Mouse (Mus musculus): ENCODE measurements at regions not wholly inside any gene's neighbourhood (a gene's known extent, or its start where the extent isn't known, plus 50 kb on each side); places are given as distances from the start of the nearest gene placed in this dataset.

GRCm38 (mm10) chr17:48870443-48870842 lies 61.7 kb upstream of the Lrfn2 start:
- TF ChIP-seq CTCF (IDR thresholded peaks at IDR 0.05 in 2 of 3, conservative IDR thresholded peaks at IDR 0.05 in 1 of 3; ENCODE audit: control insufficient read depth in 1 of 3, insufficient read depth in 1 of 3, low read depth in 2 of 3, low read length in 3 of 3, poor library complexity in 1 of 3, severe bottlenecking in 1 of 3) (no peak), ETS1 (IDR thresholded peaks at IDR 0.05; ENCODE audit: low read depth, low read length) (no peak), POLR2A (IDR thresholded peaks at IDR 0.05; ENCODE audit: control insufficient read depth in 1 of 2, insufficient read depth in 1 of 2, low read depth in 1 of 2, low read length in 2 of 2, poor library complexity in 1 of 2) (no peak), MAZ (IDR thresholded peaks at IDR 0.05; ENCODE audit: low read depth, low read length) (no peak), MAX (IDR thresholded peaks at IDR 0.05; ENCODE audit: low read length) (no peak), MEF2A (IDR thresholded peaks at IDR 0.05; ENCODE audit: extremely low read depth, insufficient replicate concordance, low read depth, low read length, poor library complexity, severe bottlenecking) (no peak), MAFK (IDR thresholded peaks at IDR 0.05; ENCODE audit: borderline replicate concordance, low read depth, low read length) (no peak), GABPA (IDR thresholded peaks at IDR 0.05; ENCODE audit: low read depth, low read length) (no peak), ZNF384 (IDR thresholded peaks at IDR 0.05; ENCODE audit: low read depth, low read length) (no peak), RCOR1 (IDR thresholded peaks at IDR 0.05; ENCODE audit: low read depth, low read length) (no peak), MYB (IDR thresholded peaks at IDR 0.05; ENCODE audit: low read depth, low read length) (no peak), ZKSCAN1 (IDR thresholded peaks at IDR 0.05; ENCODE audit: low read depth, low read length) (no peak)

All from MEL (cell line).